Comparison of ENCODE assay signal across 12 mouse cellular contexts in the genomic region with DNA sequence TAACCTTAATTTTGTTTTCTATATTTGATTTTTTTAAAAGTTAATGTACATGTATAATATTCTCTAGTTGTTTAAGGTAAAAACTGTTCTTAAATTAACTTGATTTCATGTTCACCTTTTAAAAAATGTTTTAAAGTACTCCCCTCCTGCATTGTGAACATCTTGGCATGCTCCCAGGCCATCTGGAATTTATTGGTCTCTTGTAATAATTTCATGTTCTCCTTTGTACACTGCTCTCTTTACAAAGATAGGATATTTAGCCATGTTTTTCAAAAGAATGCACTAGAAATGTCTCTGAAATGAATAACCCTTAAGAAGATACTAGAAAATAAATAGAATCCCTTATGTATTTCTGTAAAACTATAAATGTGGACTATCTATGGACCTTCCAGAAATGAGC. TPM values are rescaled to one million over a fixed set of nuclear protein-coding genes. Genes with fewer than 3 reads are reported as not detected.
DNase-seq lines count a peak whose midpoint lies in the region; ATAC-seq and TF ChIP-seq lines count a peak whose summit lies in the region.
"Had no signal": no experiment of that assay in that cellular context is flagged by ENCODE, and none has a peak within 500 bp of the region (broad histone marks: within the 10 kb centered on the region; RNA-seq: fewer than 3 reads in every experiment).

No protein-coding gene starts in this region.

- peak overlapping the region; percentile 60 for H3K9ac ChIP-seq in kidney, postnatal 0 days (ENCODE audit: low read depth, low read length)
- peak overlapping the region; percentile 65 for H3K9ac ChIP-seq in embryonic facial prominence, embryonic 12.5 days
- H3K9ac ChIP-seq in heart, embryonic 11.5 days (ENCODE audit: low read depth, low read length): peak overlapping the region; percentile 56; the same call in 1 of the 2 replicates
- no peak overlapping the region for H3K9ac ChIP-seq in lung, postnatal 0 days (replicated peaks; ENCODE audit: low read depth)
- H3K9ac ChIP-seq: hindbrain, embryonic 15.5 days; liver, embryonic 15.5 days had no signal

- TF ChIP-seq EP300 in lung, postnatal 0 days (IDR thresholded peaks at IDR 0.05): no peak

- H3K9me3 ChIP-seq in kidney, postnatal 0 days (replicated peaks; ENCODE audit: low read length): no peaks in the 10 kb centered on the region
- no peaks in the 10 kb centered on the region for H3K9me3 ChIP-seq in embryonic facial prominence, embryonic 12.5 days
- H3K9me3 ChIP-seq in heart, embryonic 11.5 days (replicated peaks; ENCODE audit: control insufficient read depth, low read length): no peaks in the 10 kb centered on the region
- H3K9me3 ChIP-seq in lung, postnatal 0 days (ENCODE audit: low read length): no peaks in the 10 kb centered on the region
- H3K9me3 ChIP-seq: hindbrain, embryonic 15.5 days; liver, embryonic 15.5 days had no signal

- no peaks in the 10 kb centered on the region for H3K27me3 ChIP-seq in kidney, postnatal 0 days (ENCODE audit: insufficient read depth, low read length)
- H3K27me3 ChIP-seq in embryonic facial prominence, embryonic 12.5 days: no peaks in the 10 kb centered on the region
- no peaks in the 10 kb centered on the region for H3K27me3 ChIP-seq in heart, embryonic 11.5 days (ENCODE audit: control insufficient read depth, insufficient read depth, low read length)
- H3K27me3 ChIP-seq in lung, postnatal 0 days (replicated peaks; ENCODE audit: insufficient read depth, low read length): no peaks in the 10 kb centered on the region
- H3K27me3 ChIP-seq: hindbrain, embryonic 15.5 days; liver, embryonic 15.5 days had no signal

- ATAC-seq in kidney, postnatal 0 days (replicated peaks; ENCODE audit: low FRiP score, low read depth): no peak
- ATAC-seq in embryonic facial prominence, embryonic 12.5 days (ENCODE audit: insufficient number of reproducible peaks, insufficient read depth, low FRiP score, low TSS enrichment): no peak
- no peak for ATAC-seq in heart, embryonic 11.5 days (replicated peaks; ENCODE audit: insufficient number of reproducible peaks, low FRiP score, low TSS enrichment)
- ATAC-seq in lung, postnatal 0 days: no peak

- no peak for TF ChIP-seq CTCF in kidney, postnatal 0 days (IDR thresholded peaks at IDR 0.05; ENCODE audit: low read depth)
- no peak for TF ChIP-seq CTCF in lung, postnatal 0 days (IDR thresholded peaks at IDR 0.05)

- peak overlapping the region; percentile 82 for H3K27ac ChIP-seq in kidney, postnatal 0 days
- peak overlapping the region; percentile 98 for H3K27ac ChIP-seq in embryonic facial prominence, embryonic 12.5 days
- peak overlapping the region; percentile 77 for H3K27ac ChIP-seq in heart, embryonic 11.5 days (ENCODE audit: low read depth, low read length)
- peak overlapping the region; percentile 65; the same call in 1 of the 2 replicates for H3K27ac ChIP-seq in lung, postnatal 0 days (ENCODE audit: low read length)
- H3K27ac ChIP-seq: hindbrain, embryonic 15.5 days; liver, embryonic 15.5 days had no signal

- H3K4me3 ChIP-seq in kidney, postnatal 0 days (replicated peaks; ENCODE audit: low read depth, low read length): peak overlapping the region; percentile 44
- peak overlapping the region; percentile 46 for H3K4me3 ChIP-seq in embryonic facial prominence, embryonic 12.5 days
- peak overlapping the region; percentile 27 for H3K4me3 ChIP-seq in heart, embryonic 11.5 days (ENCODE audit: low read depth, low read length)
- peak overlapping the region; percentile 39 for H3K4me3 ChIP-seq in lung, postnatal 0 days (ENCODE audit: low read depth, low read length)
- H3K4me3 ChIP-seq: hindbrain, embryonic 15.5 days; liver, embryonic 15.5 days had no signal

- H3K4me1 ChIP-seq in kidney, postnatal 0 days (replicated peaks; ENCODE audit: insufficient read depth, low read length): no peaks in the 10 kb centered on the region
- peaks cover 7% of the 10 kb centered on the region; the same call in 1 of the 2 replicates for H3K4me1 ChIP-seq in embryonic facial prominence, embryonic 12.5 days
- no peaks in the 10 kb centered on the region; the same call in 1 of the 2 replicates for H3K4me1 ChIP-seq in heart, embryonic 11.5 days (ENCODE audit: control insufficient read depth, insufficient read depth, low read length)
- no peaks in the 10 kb centered on the region for H3K4me1 ChIP-seq in lung, postnatal 0 days (ENCODE audit: insufficient read depth, low read depth, low read length)
- H3K4me1 ChIP-seq: liver, embryonic 15.5 days had no signal

- H3K4me2 ChIP-seq in kidney, postnatal 0 days (ENCODE audit: low read length): 0 out of 2 replicates have a peak overlapping the region, but pooled peaks have one; percentile 15
- H3K4me2 ChIP-seq in embryonic facial prominence, embryonic 12.5 days (replicated peaks): peak overlapping the region; percentile 51
- peak overlapping the region; percentile 44 for H3K4me2 ChIP-seq in heart, embryonic 11.5 days
- H3K4me2 ChIP-seq in lung, postnatal 0 days (replicated peaks; ENCODE audit: low read depth, low read length): peak overlapping the region; percentile 41
- H3K4me2 ChIP-seq: hindbrain, embryonic 15.5 days; liver, embryonic 15.5 days had no signal

- no peak for DNase-seq in kidney, postnatal 0 days (ENCODE audit: low spot score)
- no peak for DNase-seq in kidney, adult 8-10 months
- DNase-seq in lung, postnatal 0 days (ENCODE audit: low spot score): no peak
- DNase-seq in right cerebral cortex, adult 18-20 months: no peak
- no peak for DNase-seq in adrenal gland, postnatal 10 days
- DNase-seq in frontal cortex, postnatal 25 days (ENCODE audit: low spot score in 2 of 2): no peak
- DNase-seq: cerebellum, adult 18-20 months; thymus, postnatal 36 days had no signal

- no peaks in the 10 kb centered on the region for H3K36me3 ChIP-seq in kidney, postnatal 0 days (ENCODE audit: insufficient read depth, low read length)
- no peaks in the 10 kb centered on the region for H3K36me3 ChIP-seq in embryonic facial prominence, embryonic 12.5 days
- no peaks in the 10 kb centered on the region for H3K36me3 ChIP-seq in heart, embryonic 11.5 days (ENCODE audit: control insufficient read depth, insufficient read depth, low read length)
- H3K36me3 ChIP-seq in lung, postnatal 0 days (ENCODE audit: insufficient read depth, low read length): no peaks in the 10 kb centered on the region
- H3K36me3 ChIP-seq: hindbrain, embryonic 15.5 days; liver, embryonic 15.5 days had no signal

RNA-seq across cellular contexts. Expression of a gene that starts 0.6 kb away (rescaled TPM):
- 615 and 661 TPM in 2 replicates for polyA plus RNA-seq in kidney, postnatal 0 days (2015; fragmentation: Nextera tagmentation; extraction: Ambion mirVana)
- polyA plus RNA-seq in embryonic facial prominence, embryonic 12.5 days (2016; fragmentation: Nextera tagmentation; extraction: Ambion mirVana): 1,189 and 1,192 TPM in 2 replicates
- polyA plus RNA-seq in heart, embryonic 11.5 days (2014; fragmentation: Nextera tagmentation; extraction: Ambion mirVana): 316 and 413 TPM in 2 replicates
- 600 and 623 TPM in 2 replicates for polyA plus RNA-seq in lung, postnatal 0 days (2015; fragmentation: Nextera tagmentation; extraction: Ambion mirVana)
- 1,000 to 10,000 TPM; 1,078 to 1,163 TPM for total RNA-seq in adrenal gland, postnatal 10 days (2021)
